Mouse (Mus musculus): ENCODE results near the gene Rev1. TPM values are rescaled to one million over a fixed set of nuclear protein-coding genes. Genes with fewer than 3 reads are reported as not detected.

The Rev1 gene
- total and polyA plus RNA-seq, 3 experiments, result 22.9 to 25.7 (median 23.4) TPM

DNA sequence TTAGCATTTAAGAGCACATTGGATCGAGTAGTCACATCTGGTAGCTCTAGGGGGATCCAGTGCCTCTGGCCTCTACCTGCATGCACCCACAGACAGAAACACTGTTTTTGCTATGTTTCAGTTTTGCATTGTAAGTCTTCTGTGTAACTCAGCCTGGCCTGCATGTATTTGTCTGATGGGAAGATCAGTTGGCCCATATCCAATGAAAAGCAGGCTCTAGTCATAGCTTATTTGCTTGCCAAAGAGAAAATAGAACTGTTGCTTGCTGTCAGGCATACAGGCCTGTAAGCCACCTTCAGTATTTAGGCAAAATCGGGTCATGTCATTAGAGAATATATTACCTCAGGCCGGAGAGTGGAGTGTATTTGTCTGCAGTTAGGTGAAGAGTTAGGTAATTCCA lies 81.5 kb downstream of the Rev1 start:
- dilution Hi-C loops (cut with MboI; ENCODE audit: extremely low pct_ligation_motif_present, extremely low pct_unique_long_range_greater_than_20kb, low sequenced_read_pairs), result no loop called here
- Histone ChIP-seq H3K27ac (ENCODE audit: insufficient read depth, low read depth) (no peak overlapping the region), H3K4me2 (ENCODE audit: insufficient read depth, low read depth, poor library complexity, severe bottlenecking) (no peak overlapping the region), H3K79me2 (replicated peaks; ENCODE audit: control insufficient read depth, extremely low read depth, insufficient read depth, poor library complexity, severe bottlenecking) (no peaks in the 10 kb centered on the region), H3K9me3 (replicated peaks; ENCODE audit: low read length) (no peaks in the 10 kb centered on the region), H3K36me3 (replicated peaks in 1 of 2; ENCODE audit: control insufficient read depth in 1 of 2, insufficient read depth in 1 of 2, low read length in 1 of 2) (peaks cover 72 to 98% of the 10 kb centered on the region in 2 experiments), H3K9ac (ENCODE audit: insufficient read depth, low read depth) (no peak overlapping the region), H3K4me1 (ENCODE audit: control insufficient read depth in 1 of 2, insufficient read depth in 2 of 2) (no peaks in the 10 kb centered on the region), H3K4me3 (replicated peaks in 1 of 3; ENCODE audit: low read depth in 2 of 3, low read length in 2 of 3, poor library complexity in 1 of 3) (no peak overlapping the region), H3K27me3 (replicated peaks) (no peaks in the 10 kb centered on the region)
- in situ Hi-C loops (cut with MboI; ENCODE audit: low pct_ligation_motif_present, low pct_unique_long_range_greater_than_20kb, low sequenced_read_pairs), result no loop called here
- no peak for DNase-seq (ENCODE audit: extremely low read depth)
- TF ChIP-seq USF1 (IDR thresholded peaks at IDR 0.05; ENCODE audit: low read depth, low read length) (no peak), CHD1 (IDR thresholded peaks at IDR 0.05; ENCODE audit: low read depth, low read length) (no peak), KAT2A (IDR thresholded peaks at IDR 0.05; ENCODE audit: insufficient replicate concordance, low read length) (no peak), SIN3A (IDR thresholded peaks at IDR 0.05; ENCODE audit: low read length) (no peak), MEF2A (IDR thresholded peaks at IDR 0.05; ENCODE audit: borderline replicate concordance, low read depth, low read length) (no peak), E2F4 (IDR thresholded peaks at IDR 0.05; ENCODE audit: insufficient replicate concordance, low read depth, low read length) (no peak), POLR2A (IDR thresholded peaks at IDR 0.05; ENCODE audit: low read depth, low read length) (no peak), BHLHE40 (IDR thresholded peaks at IDR 0.05; ENCODE audit: low read depth, low read length) (no peak), RCOR1 (conservative IDR thresholded peaks at IDR 0.05; ENCODE audit: low read depth, low read length) (no peak)

DNA sequence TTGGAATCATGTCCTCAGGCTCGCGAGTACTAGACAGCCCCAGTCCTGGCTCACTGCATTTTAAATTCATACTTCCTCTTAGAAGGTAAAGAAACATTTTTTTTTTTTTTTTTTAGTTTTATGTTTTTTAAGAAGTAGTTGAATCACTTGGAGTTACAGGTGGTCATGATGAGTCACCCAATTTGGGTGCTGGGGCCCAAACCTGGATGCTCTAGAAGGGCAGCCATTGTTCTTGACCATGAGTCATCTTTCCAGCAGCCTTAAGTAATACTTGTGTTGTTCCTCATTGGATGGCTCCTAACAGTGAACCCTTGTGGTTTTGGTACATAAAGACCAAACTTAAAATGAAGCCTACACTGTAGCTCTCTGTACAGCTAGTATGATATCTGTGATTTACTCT lies 90.7 kb downstream of the Rev1 start:
- TF ChIP-seq JUND (conservative IDR thresholded peaks at IDR 0.05; ENCODE audit: low read depth, low read length) (no peak), ZKSCAN1 (IDR thresholded peaks at IDR 0.05; ENCODE audit: borderline replicate concordance, low read depth, low read length) (no peak), ZC3H11A (IDR thresholded peaks at IDR 0.05; ENCODE audit: low read depth, low read length) (no peak), MAZ (IDR thresholded peaks at IDR 0.05; ENCODE audit: low read depth, low read length) (no peak), MAX (IDR thresholded peaks at IDR 0.05; ENCODE audit: low read length) (no peak), BHLHE40 (IDR thresholded peaks at IDR 0.05; ENCODE audit: low read depth, low read length) (no peak), ETS1 (conservative IDR thresholded peaks at IDR 0.05; ENCODE audit: low read depth, low read length) (no peak), ZMIZ1 (IDR thresholded peaks at IDR 0.05; ENCODE audit: low read depth, low read length) (no peak), MEF2A (IDR thresholded peaks at IDR 0.05; ENCODE audit: borderline replicate concordance, low read depth, low read length) (no peak), CHD1 (IDR thresholded peaks at IDR 0.05; ENCODE audit: low read depth, low read length) (no peak), MYC (IDR thresholded peaks at IDR 0.05; ENCODE audit: low read depth, low read length) (no peak), HCFC1 (IDR thresholded peaks at IDR 0.05; ENCODE audit: low read depth, low read length) (no peak), SIN3A (IDR thresholded peaks at IDR 0.05; ENCODE audit: low read length) (no peak), CHD2 (IDR thresholded peaks at IDR 0.05; ENCODE audit: low read length) (no peak), MAFK (IDR thresholded peaks at IDR 0.05; ENCODE audit: insufficient replicate concordance, low read length) (no peak), NRF1 (IDR thresholded peaks at IDR 0.05; ENCODE audit: low read depth, low read length) (no peak), RCOR1 (conservative IDR thresholded peaks at IDR 0.05; ENCODE audit: low read depth, low read length) (no peak), UBTF (IDR thresholded peaks at IDR 0.05; ENCODE audit: low read depth, low read length) (no peak)
- Histone ChIP-seq H3K27ac (ENCODE audit: insufficient read depth, low read depth) (no peak overlapping the region), H3K9ac (ENCODE audit: insufficient read depth, low read depth) (no peak overlapping the region), H3K4me1 (ENCODE audit: control insufficient read depth in 1 of 2, insufficient read depth in 2 of 2) (no peaks in the 10 kb centered on the region), H3K9me3 (replicated peaks; ENCODE audit: low read length) (no peaks in the 10 kb centered on the region), H3K79me2 (replicated peaks; ENCODE audit: control insufficient read depth, extremely low read depth, insufficient read depth, poor library complexity, severe bottlenecking) (no peaks in the 10 kb centered on the region), H3K27me3 (replicated peaks) (no peaks in the 10 kb centered on the region), H3K4me2 (ENCODE audit: insufficient read depth, low read depth, poor library complexity, severe bottlenecking) (no peak overlapping the region), H3K36me3 (replicated peaks in 1 of 2; ENCODE audit: control insufficient read depth in 1 of 2, insufficient read depth in 1 of 2, low read length in 1 of 2) (peaks cover 59 to 93% of the 10 kb centered on the region in 2 experiments), H3K4me3 (replicated peaks in 1 of 3; ENCODE audit: low read depth in 2 of 3, low read length in 2 of 3, poor library complexity in 1 of 3) (no peak overlapping the region)
- no peak for DNase-seq (ENCODE audit: extremely low read depth)
- in situ Hi-C loops (cut with MboI; ENCODE audit: low pct_ligation_motif_present, low pct_unique_long_range_greater_than_20kb, low sequenced_read_pairs) (no loop called here), dilution Hi-C loops (cut with MboI; ENCODE audit: extremely low pct_ligation_motif_present, extremely low pct_unique_long_range_greater_than_20kb, low sequenced_read_pairs) (no loop called here)

Data from CH12.LX (cell line).